Mouse (Mus musculus) urinary bladder, postnatal 10 days (tissue): ENCODE data around the gene AI467606.

Source experiments
- DNase-seq: peaks from one replicate; pipeline ENCODE4 v3.0.0; 2022; ENCODE audit warnings: low spot score

The AI467606 gene

DNA sequence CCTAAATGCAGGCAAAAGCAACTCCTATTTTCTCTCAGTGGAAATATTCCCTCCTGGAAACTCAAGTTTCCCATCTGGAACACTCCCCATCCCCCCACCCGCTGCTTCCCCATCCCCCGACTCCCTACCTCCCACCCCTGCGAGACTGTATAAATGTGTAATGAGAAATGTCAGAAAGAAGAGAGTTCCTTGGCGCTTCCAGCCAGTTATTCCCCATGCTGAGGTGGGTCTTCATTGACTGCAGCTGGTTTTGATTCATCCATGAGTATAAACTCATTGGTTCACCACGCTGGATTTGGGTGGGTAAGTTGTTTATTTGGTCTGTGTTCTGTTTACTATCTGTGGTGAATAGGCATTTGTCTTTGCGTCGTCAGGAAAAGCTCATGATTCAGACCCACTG is 5.3 kb downstream of the AI467606 start:
- DNase-seq, result no peak

- DNase-seq, result no peak
These were observed 7.4 kb downstream of the AI467606 start for GRCm38 (mm10) chr7:127098521-127098920.

GRCm38 (mm10) chr7:127098950-127099349 is 7.8 kb downstream of the AI467606 start:
- DNase-seq, result no peak

- DNase-seq, result no peak
These were observed 8.4 kb downstream of the AI467606 start for GRCm38 (mm10) chr7:127099528-127099927.

- no peak for DNase-seq
These were observed 10.4 kb downstream of the AI467606 start for GRCm38 (mm10) chr7:127101451-127102016.

DNA sequence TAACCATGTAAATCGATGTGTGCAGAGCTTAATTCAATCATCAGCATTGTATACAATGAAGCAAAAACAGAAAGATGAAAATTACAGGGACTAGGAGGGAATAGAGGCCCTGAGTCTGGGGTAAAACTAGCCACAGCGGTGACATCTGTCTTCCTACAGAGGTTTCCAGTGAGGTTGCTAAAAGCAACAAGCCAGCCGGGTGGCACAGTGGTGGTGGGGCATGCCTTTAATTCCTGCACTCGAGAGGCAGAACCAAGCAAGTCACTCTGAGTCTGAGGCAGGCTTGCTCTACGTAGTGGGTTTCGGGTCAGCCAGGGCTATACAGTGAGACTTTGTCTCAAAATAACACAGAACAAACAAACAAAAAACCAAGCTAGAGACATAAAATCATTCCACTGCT is 11.0 kb downstream of the AI467606 start:
- no peak for DNase-seq

DNA sequence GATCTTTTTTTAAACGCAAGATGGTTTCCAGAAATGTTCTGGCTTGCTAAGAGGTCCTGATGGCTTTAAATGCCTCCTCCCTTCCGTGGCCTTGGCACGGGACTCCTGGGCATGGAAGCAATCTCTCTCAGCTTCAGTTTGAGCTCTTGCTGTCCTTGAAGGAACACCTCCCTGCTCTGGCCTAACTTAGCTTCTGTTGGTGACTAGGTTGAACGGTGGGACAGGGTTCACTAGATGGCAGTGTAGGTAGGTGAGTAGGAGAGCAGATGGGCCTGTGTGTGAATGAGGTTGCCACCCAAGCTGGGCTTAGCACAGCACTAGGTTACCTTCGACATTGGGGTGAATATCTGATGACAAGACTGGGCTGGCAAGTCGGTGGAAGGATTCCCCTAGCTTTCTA is 12.8 kb downstream of the AI467606 start:
- DNase-seq, result no peak

- DNase-seq, result no peak
These were observed 13.6 kb downstream of the AI467606 start for GRCm38 (mm10) chr7:127104560-127105332.

GRCm38 (mm10) chr7:127105551-127105950 is 14.4 kb downstream of the AI467606 start:
- DNase-seq, result no peak

GRCm38 (mm10) chr7:127110239-127111007 is 19.3 kb downstream of the AI467606 start:
- no peak for DNase-seq

GRCm38 (mm10) chr7:127111461-127111860 is 20.3 kb downstream of the AI467606 start:
- DNase-seq, result no peak

DNA sequence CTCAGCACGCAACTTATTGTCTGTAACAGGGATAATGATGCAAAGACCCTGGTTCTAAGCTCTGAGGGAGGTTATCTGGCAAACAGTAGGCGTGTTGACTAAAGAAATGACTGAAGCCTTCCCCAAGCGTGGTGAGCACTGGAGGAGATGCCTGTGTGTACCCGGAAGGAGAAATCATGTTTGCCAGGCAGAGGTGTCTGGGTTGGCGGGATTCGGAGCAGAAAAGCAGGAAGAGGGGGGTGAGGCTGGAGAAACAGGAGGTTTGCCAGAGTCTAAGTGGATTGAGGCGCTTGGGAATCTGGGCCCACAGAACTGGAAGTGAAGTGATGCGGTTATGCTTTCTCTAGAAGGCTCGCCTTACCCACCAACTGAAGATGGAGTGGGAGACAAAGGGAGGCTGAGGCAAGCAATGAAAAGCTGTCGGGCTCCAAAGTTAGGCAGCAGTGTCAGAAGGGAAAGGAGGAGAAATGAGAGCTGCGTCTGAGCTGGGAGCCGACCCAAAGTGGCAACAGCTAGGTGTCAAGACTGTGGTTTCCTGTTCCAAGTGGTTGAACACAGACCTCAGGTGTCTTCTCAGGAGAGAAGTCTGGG is 21.2 kb downstream of the AI467606 start:
- DNase-seq, result no peak

GRCm38 (mm10) chr7:127112921-127113597 is 21.9 kb downstream of the AI467606 start:
- DNase-seq, result no peak

GRCm38 (mm10) chr7:127113614-127114259 is 22.6 kb downstream of the AI467606 start:
- DNase-seq, result no peak

DNA sequence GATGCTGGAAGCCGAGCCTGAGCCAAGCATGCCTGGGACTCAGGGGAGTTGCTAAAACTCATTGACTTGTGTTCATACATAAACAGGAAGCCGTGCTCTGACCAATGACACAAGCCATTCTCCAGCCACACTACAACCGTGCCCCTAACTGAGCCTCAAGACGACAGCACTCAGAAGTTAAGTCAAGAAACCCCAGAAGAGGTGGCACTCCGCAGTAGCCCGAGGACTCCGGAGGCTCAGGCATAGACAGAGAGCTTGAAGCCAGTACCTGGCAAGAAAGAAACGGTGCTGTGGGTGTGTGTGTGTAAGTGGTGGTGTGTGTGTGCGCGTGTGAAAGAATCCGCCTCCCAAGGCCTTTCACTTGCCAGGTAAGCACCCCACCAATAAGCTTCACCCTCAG is 23.8 kb downstream of the AI467606 start:
- DNase-seq, result no peak

DNA sequence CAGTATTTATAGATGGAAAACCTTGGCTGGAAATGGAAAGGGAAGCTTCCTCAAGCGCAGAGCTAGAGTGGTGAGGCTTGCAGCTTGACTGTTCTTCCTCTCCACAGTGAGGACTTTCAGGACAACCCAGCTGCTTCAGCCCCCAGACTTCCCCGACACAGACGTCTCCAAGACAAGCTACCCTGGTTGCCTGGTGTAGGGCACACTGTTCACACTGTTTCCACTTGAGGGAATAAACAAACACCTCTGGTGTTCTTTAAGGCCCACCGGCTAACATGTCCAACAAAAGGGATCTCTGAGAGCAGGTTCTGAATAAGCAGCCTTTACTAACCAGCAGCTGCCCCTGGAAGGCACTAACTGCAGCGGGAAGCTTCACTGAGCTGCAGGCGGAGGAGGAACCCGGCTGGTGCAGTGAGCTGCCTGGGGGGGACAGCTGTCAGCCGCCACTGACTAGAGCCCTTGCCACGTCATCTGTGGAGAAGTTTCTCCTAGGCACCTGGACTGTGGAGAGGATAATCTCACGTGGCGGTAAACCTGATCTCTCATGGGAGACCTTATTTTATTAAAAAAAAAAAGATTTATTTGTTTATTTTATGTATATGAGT is 25.3 kb downstream of the AI467606 start:
- DNase-seq, result no peak

DNA sequence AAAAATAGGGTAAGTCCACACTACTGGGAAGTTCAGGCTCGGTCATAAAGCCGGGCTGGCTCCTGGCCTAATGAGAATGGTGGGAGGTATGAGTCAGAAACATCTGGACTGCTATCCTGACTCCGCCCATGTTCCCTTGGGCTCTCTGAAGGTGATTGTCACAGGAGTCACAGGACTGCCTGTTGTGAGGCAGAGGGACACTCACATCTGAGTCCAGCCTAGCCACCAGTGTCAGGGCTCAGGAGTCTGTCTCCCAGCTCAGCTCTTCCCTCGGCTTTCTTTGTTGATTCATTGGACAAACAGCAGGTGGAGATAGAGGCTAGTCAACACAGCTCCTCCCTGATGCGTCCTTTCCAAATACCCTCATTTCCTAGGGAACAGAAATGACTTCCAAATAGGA is 26.8 kb downstream of the AI467606 start:
- DNase-seq, result no peak

DNA sequence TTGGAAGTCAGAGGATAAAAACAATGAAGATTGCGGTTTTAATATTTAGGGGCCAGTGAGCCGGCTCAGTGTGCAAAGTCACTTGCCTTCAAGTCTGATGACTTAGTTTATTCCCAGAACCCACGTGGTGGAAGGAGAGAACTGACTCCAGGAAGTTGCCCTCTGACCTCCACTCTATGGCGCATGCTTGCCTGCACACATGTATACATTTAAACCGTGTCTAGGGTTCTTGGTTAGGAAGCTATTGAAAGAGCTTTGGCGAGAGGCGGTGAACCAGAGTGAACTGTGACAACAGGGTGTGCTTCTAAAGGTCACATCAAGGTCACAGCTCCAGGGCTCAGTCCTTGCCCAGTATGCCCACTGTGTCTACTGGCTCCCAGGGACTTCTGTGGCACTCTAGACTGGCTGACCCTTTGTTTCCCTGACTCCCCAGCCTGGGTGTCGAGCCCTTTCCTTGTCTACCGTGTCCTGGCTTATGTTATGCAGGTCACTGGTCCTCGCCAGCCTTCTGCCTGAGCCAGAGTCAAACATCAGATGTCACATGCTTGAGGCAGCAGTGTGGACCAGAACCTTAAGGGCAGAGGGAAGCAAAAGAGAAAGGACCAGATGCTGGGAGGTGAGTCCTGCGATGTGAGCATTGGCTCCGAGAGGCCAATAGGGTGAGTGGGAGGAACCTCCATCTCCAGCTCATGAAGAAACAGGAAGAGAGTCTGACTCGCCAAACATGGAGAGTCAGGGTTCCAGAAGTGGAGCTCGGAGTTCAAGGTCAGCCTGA is 27.7 kb downstream of the AI467606 start:
- DNase-seq, result no peak

DNA sequence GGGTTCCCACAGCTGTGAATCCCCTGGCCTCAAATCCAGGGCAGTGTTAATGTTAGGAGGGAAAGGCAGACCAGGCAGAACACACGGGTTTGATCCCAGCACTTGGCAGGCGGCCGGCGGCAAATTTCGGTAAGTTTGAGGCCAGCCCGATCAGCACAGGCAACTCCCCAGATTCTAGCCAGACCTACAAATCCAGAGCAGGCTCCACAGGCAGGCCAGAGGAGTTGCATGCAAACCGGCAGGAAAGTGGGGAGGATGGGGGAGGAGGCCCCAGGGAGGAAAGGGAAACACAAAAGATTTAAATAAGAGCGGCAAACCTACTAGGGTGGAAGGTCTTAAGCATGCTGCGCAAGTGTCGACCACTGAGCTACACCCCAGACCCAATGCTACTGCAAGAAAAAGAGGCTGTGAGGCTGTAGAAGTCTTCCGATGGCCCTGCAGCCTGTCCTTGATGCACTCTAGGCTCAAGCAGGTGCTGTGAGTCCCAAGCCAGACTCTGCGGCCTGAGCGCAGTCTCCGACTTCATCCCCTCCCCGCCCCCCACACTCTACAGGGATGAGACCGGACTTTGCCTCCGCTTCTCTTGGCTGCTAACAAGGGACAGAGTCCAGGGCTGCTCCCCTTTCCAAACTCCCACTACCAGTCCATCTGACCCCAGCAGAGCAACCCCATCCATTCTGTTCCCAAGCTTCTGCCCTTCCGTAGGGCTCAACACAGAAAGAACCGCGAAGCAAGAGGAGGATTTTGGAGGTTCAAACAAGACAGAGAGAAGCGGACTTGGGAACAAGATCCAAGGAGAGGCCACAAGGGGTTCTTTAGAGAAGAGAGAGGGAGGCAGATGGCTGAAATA is 30.1 kb downstream of the AI467606 start:
- no peak for DNase-seq

- no peak for DNase-seq
These were observed 30.7 kb downstream of the AI467606 start, which contains the start of gene Qprt for GRCm38 (mm10) chr7:127121911-127122270. Qprt (minus strand) TSS chr7:127122226.
